Comparison of ENCODE assay signal across 28 mouse cellular contexts in genomic region chr10:77030666-77031065, GRCm38 (mm10). TPM values are rescaled to one million over a fixed set of nuclear protein-coding genes. Genes with fewer than 3 reads are reported as not detected.
DNase-seq lines count a peak whose midpoint lies in the region; ATAC-seq and TF ChIP-seq lines count a peak whose summit lies in the region.
"Had no signal": no experiment of that assay in that cellular context is flagged by ENCODE, and none has a peak within 500 bp of the region (broad histone marks: within the 10 kb centered on the region; RNA-seq: fewer than 3 reads in every experiment).

No protein-coding gene starts in this region.

- TF ChIP-seq EP300 in MEL (IDR thresholded peaks at IDR 0.05; ENCODE audit: low read depth in 1 of 2, low read length in 2 of 2), result no peak

- 88% methylated on average over 5 of the region's 5 CpGs for WGBS in kidney, adult 2 months
- WGBS in midbrain, embryonic 11.5 days, result 93% methylated on average over 5 of the region's 5 CpGs
- WGBS in midbrain, embryonic 16.5 days, result 91% methylated on average over 5 of the region's 5 CpGs

- TF ChIP-seq RAD21 in MEL (IDR thresholded peaks at IDR 0.05; ENCODE audit: low read depth, low read length), result no peak

- H3K9me3 ChIP-seq in midbrain, embryonic 11.5 days (ENCODE audit: control insufficient read depth, low read length), result no peaks in the 10 kb centered on the region
- no peaks in the 10 kb centered on the region; the same call in 1 of the 2 replicates for H3K9me3 ChIP-seq in midbrain, embryonic 16.5 days (replicated peaks; ENCODE audit: control insufficient read depth, low read length, poor library complexity, severe bottlenecking)
- no peaks in the 10 kb centered on the region for H3K9me3 ChIP-seq in MEL (replicated peaks; ENCODE audit: insufficient read depth, low read length)
- H3K9me3 ChIP-seq: embryonic facial prominence, embryonic 13.5 days; embryonic facial prominence, embryonic 15.5 days; forebrain, embryonic 10.5 days; forebrain, embryonic 12.5 days; G1E had no signal

- TF ChIP-seq POLR2A in kidney, adult 2 months (IDR thresholded peaks at IDR 0.05; ENCODE audit: low read depth, low read length), result no peak
- TF ChIP-seq POLR2A in MEL (IDR thresholded peaks at IDR 0.05; ENCODE audit: control insufficient read depth in 1 of 2, insufficient read depth in 1 of 2, low read depth in 1 of 2, low read length in 2 of 2, poor library complexity in 1 of 2), result no peak

- H3K4me3 ChIP-seq in kidney, adult 2 months (ENCODE audit: insufficient read depth, low read depth, low read length), result no peak overlapping the region
- no peak overlapping the region for H3K4me3 ChIP-seq in midbrain, embryonic 11.5 days (ENCODE audit: low read depth, low read length)
- H3K4me3 ChIP-seq in midbrain, embryonic 16.5 days (ENCODE audit: low read depth, low read length), result no peak overlapping the region
- no peak overlapping the region for H3K4me3 ChIP-seq in MEL (ENCODE audit: control insufficient read depth in 1 of 2, insufficient read depth in 1 of 2, low read depth in 2 of 2, low read length in 2 of 2)
- H3K4me3 ChIP-seq: embryonic facial prominence, embryonic 13.5 days; embryonic facial prominence, embryonic 15.5 days; erythroblast, embryonic 14.5 days; forebrain, embryonic 10.5 days; forebrain, embryonic 12.5 days had no signal

- H3K36me3 ChIP-seq in kidney, adult 2 months (ENCODE audit: control insufficient read depth, insufficient read depth, low read length), result no peaks in the 10 kb centered on the region
- H3K36me3 ChIP-seq in midbrain, embryonic 11.5 days (ENCODE audit: control insufficient read depth, insufficient read depth, low read length), result no peaks in the 10 kb centered on the region
- H3K36me3 ChIP-seq in midbrain, embryonic 16.5 days (ENCODE audit: control insufficient read depth, insufficient read depth, low read length), result no peaks in the 10 kb centered on the region
- peaks cover 0 to 11% of the 10 kb centered on the region in 2 experiments; a peak in 2 of 4 replicates for H3K36me3 ChIP-seq in MEL (ENCODE audit: control insufficient read depth in 1 of 2, insufficient read depth in 2 of 2, low read length in 2 of 2)
- H3K36me3 ChIP-seq: embryonic facial prominence, embryonic 13.5 days; embryonic facial prominence, embryonic 15.5 days; forebrain, embryonic 10.5 days; forebrain, embryonic 12.5 days had no signal

- no peaks in the 10 kb centered on the region for H3K27me3 ChIP-seq in kidney, adult 2 months (replicated peaks; ENCODE audit: control insufficient read depth, insufficient read depth, low read length)
- H3K27me3 ChIP-seq in midbrain, embryonic 11.5 days (ENCODE audit: control insufficient read depth, insufficient read depth, low read length), result no peaks in the 10 kb centered on the region
- no peaks in the 10 kb centered on the region for H3K27me3 ChIP-seq in midbrain, embryonic 16.5 days (ENCODE audit: control insufficient read depth, insufficient read depth, low read depth, low read length)
- H3K27me3 ChIP-seq in MEL (ENCODE audit: control insufficient read depth in 1 of 2, insufficient read depth in 2 of 2, low read length in 2 of 2), result peaks cover 0 to 4% of the 10 kb centered on the region in 2 experiments; a peak in 1 of 4 replicates
- H3K27me3 ChIP-seq: embryonic facial prominence, embryonic 13.5 days; embryonic facial prominence, embryonic 15.5 days had no signal

- TF ChIP-seq CTCF in kidney, adult 2 months (conservative IDR thresholded peaks at IDR 0.05; ENCODE audit: insufficient read depth, insufficient read length, low read depth, low read length), result no peak
- TF ChIP-seq CTCF in MEL (IDR thresholded peaks at IDR 0.05 in 2 of 3, conservative IDR thresholded peaks at IDR 0.05 in 1 of 3; ENCODE audit: control insufficient read depth in 1 of 3, insufficient read depth in 1 of 3, low read depth in 2 of 3, low read length in 3 of 3, poor library complexity in 1 of 3, severe bottlenecking in 1 of 3), result no peak

- ATAC-seq in midbrain, embryonic 11.5 days (ENCODE audit: low FRiP score), result no peak
- ATAC-seq in midbrain, embryonic 16.5 days, result no peak
- ATAC-seq: CD4-positive, CD25-positive, alpha-beta regulatory T cell, adult 4 months; forebrain, embryonic 14.5 days; forebrain, embryonic 16.5 days had no signal

- H3K79me2 ChIP-seq in MEL (ENCODE audit: control insufficient read depth, insufficient read depth, low read length, poor library complexity), result peaks cover 26% of the 10 kb centered on the region

- no peak overlapping the region for H3K4me2 ChIP-seq in midbrain, embryonic 11.5 days
- H3K4me2 ChIP-seq in midbrain, embryonic 16.5 days (ENCODE audit: low read length), result no peak overlapping the region
- H3K4me2 ChIP-seq: embryonic facial prominence, embryonic 13.5 days; embryonic facial prominence, embryonic 15.5 days; forebrain, embryonic 12.5 days had no signal

- H3K4me1 ChIP-seq in kidney, adult 2 months (ENCODE audit: control insufficient read depth, insufficient read depth, low read length), result peaks cover 38% of the 10 kb centered on the region
- peaks cover 15% of the 10 kb centered on the region for H3K4me1 ChIP-seq in midbrain, embryonic 11.5 days (ENCODE audit: control insufficient read depth, insufficient read depth, low read length)
- H3K4me1 ChIP-seq in midbrain, embryonic 16.5 days (ENCODE audit: control insufficient read depth, insufficient read depth, low read length), result peaks cover 14% of the 10 kb centered on the region
- H3K4me1 ChIP-seq in MEL (ENCODE audit: control insufficient read depth in 1 of 2, insufficient read depth in 2 of 2, low read length in 2 of 2), result peaks cover 0 to 14% of the 10 kb centered on the region in 2 experiments; a peak in 3 of 4 replicates

- DNase-seq in kidney, adult 2 months, result no peak
- DNase-seq in kidney, adult 11 months, result no peak
- peak; percentile 71 for DNase-seq in midbrain, embryonic 11.5 days (ENCODE audit: low spot score, missing footprints)
- peak; percentile 43 for DNase-seq in MEL (ENCODE audit: low read depth, low spot score)
- DNase-seq in induced T-regulatory cell, adult 2 months (ENCODE audit: low read depth), result peak; percentile 18
- DNase-seq in Muller cell, postnatal 12 days (ENCODE audit: inconsistent ontology term), result no peak
- no peak for DNase-seq in left cerebral cortex, adult 8-10 months (ENCODE audit: low spot score in 2 of 2)
- DNase-seq: adrenal gland, adult 2 months; adrenal gland, postnatal 10 days; adrenal gland, postnatal 25 days; B cell, adult 2 months; cerebellum, adult 11 months; cerebellum, adult 18-20 months; cerebellum, adult 8-10 months; cerebellum, adult 9-11 months; cerebellum, postnatal 14 days; cerebellum, postnatal 36 days; embryo, embryonic 11 days had no signal

- H3K27ac ChIP-seq in kidney, adult 2 months (ENCODE audit: insufficient read depth, low read depth, low read length), result peak overlapping the region; percentile 87
- H3K27ac ChIP-seq in midbrain, embryonic 11.5 days (ENCODE audit: low read depth, low read length), result no peak overlapping the region
- no peak overlapping the region for H3K27ac ChIP-seq in midbrain, embryonic 16.5 days (ENCODE audit: low read length)
- no peak overlapping the region for H3K27ac ChIP-seq in MEL (ENCODE audit: control insufficient read depth, low read depth, low read length)
- H3K27ac ChIP-seq: embryonic facial prominence, embryonic 13.5 days; embryonic facial prominence, embryonic 15.5 days; forebrain, embryonic 10.5 days; forebrain, embryonic 12.5 days had no signal

- H3K9ac ChIP-seq in midbrain, embryonic 11.5 days (ENCODE audit: low read length), result no peak overlapping the region
- no peak overlapping the region for H3K9ac ChIP-seq in midbrain, embryonic 16.5 days (ENCODE audit: low read depth, low read length)
- H3K9ac ChIP-seq in MEL (ENCODE audit: control insufficient read depth, low read depth, low read length, poor library complexity, severe bottlenecking), result no peak overlapping the region
- H3K9ac ChIP-seq: embryonic facial prominence, embryonic 13.5 days; embryonic facial prominence, embryonic 15.5 days; forebrain, embryonic 12.5 days had no signal

TF ChIP-seq in MEL, 35 proteins besides CTCF, POLR2A, EP300 and RAD21:
- no peak for TF ChIP-seq POLR2AphosphoS5 (IDR thresholded peaks at IDR 0.05; ENCODE audit: borderline replicate concordance, low read depth, low read length)
- no peak for TF ChIP-seq MAZ (IDR thresholded peaks at IDR 0.05; ENCODE audit: low read depth, low read length)
- no peak for TF ChIP-seq ZNF384 (IDR thresholded peaks at IDR 0.05; ENCODE audit: low read depth, low read length)
- TF ChIP-seq BHLHE40 (IDR thresholded peaks at IDR 0.05; ENCODE audit: borderline replicate concordance, low read depth, low read length), result no peak
- TF ChIP-seq TAL1 (IDR thresholded peaks at IDR 0.05; ENCODE audit: low read length), result no peak
- no peak for TF ChIP-seq ETS1 (IDR thresholded peaks at IDR 0.05; ENCODE audit: low read depth, low read length)
- no peak for TF ChIP-seq KAT2A (conservative IDR thresholded peaks at IDR 0.05; ENCODE audit: low read depth, low read length)
- no peak for TF ChIP-seq HCFC1 (IDR thresholded peaks at IDR 0.05; ENCODE audit: low read depth, low read length)
- no peak for TF ChIP-seq CHD1 (IDR thresholded peaks at IDR 0.05; ENCODE audit: low read depth, low read length)
- TF ChIP-seq CHD2 (IDR thresholded peaks at IDR 0.05; ENCODE audit: low read length), result no peak
- TF ChIP-seq ZKSCAN1 (IDR thresholded peaks at IDR 0.05; ENCODE audit: low read depth, low read length), result no peak
- TF ChIP-seq MAFK (IDR thresholded peaks at IDR 0.05; ENCODE audit: borderline replicate concordance, low read depth, low read length), result no peak
- TF ChIP-seq ZMIZ1 (IDR thresholded peaks at IDR 0.05; ENCODE audit: low read depth, low read length), result no peak
- TF ChIP-seq TBP (IDR thresholded peaks at IDR 0.05; ENCODE audit: low read depth, low read length), result no peak
- no peak for TF ChIP-seq USF1 (IDR thresholded peaks at IDR 0.05; ENCODE audit: low read depth, low read length)
- TF ChIP-seq NELFE (IDR thresholded peaks at IDR 0.05; ENCODE audit: low read depth, low read length), result no peak
- TF ChIP-seq NRF1 (IDR thresholded peaks at IDR 0.05; ENCODE audit: insufficient read depth, low read depth, low read length, poor library complexity, severe bottlenecking), result no peak

RNA-seq across cellular contexts. Expression of gene Slc19a1, which starts 1.4 kb away (rescaled TPM):
- 245 and 351 TPM in 2 replicates for polyA plus RNA-seq in kidney, adult 2 months (2012; rRNA removed)
- 27.5 and 29.5 TPM in 2 replicates for polyA plus RNA-seq in midbrain, embryonic 11.5 days (2014; fragmentation: Nextera tagmentation; extraction: Ambion mirVana)
- 44.2 and 44.4 TPM in 2 replicates for polyA plus RNA-seq in midbrain, embryonic 16.5 days (2015; fragmentation: Nextera tagmentation; extraction: Ambion mirVana)
- 57.7 and 65.3 TPM in 2 replicates for total RNA-seq in MEL (2012; rRNA removed)
- polyA plus RNA-seq in MEL (2012; ENCODE audit: insufficient read depth in 1 of 2, insufficient read length in 2 of 2, low read depth in 1 of 2, low replicate concordance in 2 of 2, missing spikeins in 1 of 2), result 10 to 100 TPM in 1 of 2 experiments, not detected in 1; 86.4 TPM
- total RNA-seq in left cerebral cortex, adult 8-10 months (2022), result 10 to 100 TPM; 20.0 to 24.7 (median 22.1) TPM

Comparison
In these comparisons a context has a peak if more than half of its experiments do, and no peak if none do; other contexts are left out.
1. DNase-seq: peak in midbrain, embryonic 11.5 days (single experiment), MEL (single experiment) and induced T-regulatory cell, adult 2 months (single experiment); none in kidney, adult 2 months (single experiment), kidney, adult 11 months (single experiment), Muller cell, postnatal 12 days (single experiment) and left cerebral cortex, adult 8-10 months (0 of 2).